Mouse (Mus musculus) heart, adult 2 months (tissue): ENCODE results near the gene Crx. TPM values are rescaled to one million over a fixed set of nuclear protein-coding genes. Genes with fewer than 3 reads are reported as not detected.
A peak's percentile ranks its signal among the peaks of the same experiment; 100 is the strongest.

Source experiments
- DNase-seq, 2 experiments: peaks; one replicate each; pipeline ENCODE4 v3.0.0; 2021
- H3K27ac ChIP-seq: fragments of 200-600 bp; 2 replicates; pipeline ENCODE4 v1.8.1; 2022
- H3K27me3 ChIP-seq: fragments of 200-500 bp; 2 replicates; pipeline ENCODE4 v1.6.1; 2012; ENCODE audit warnings: mild to moderate bottlenecking, low read length, inconsistent platforms, mixed read lengths; ENCODE audit not compliant: control insufficient read depth, insufficient read depth
- H3K36me3 ChIP-seq: fragments of 200-500 bp; 2 replicates; pipeline ENCODE4 v1.6.1; 2012; ENCODE audit warnings: low read length, inconsistent platforms; ENCODE audit not compliant: control insufficient read depth, insufficient read depth
- H3K4me1 ChIP-seq: fragments of 200-500 bp; 2 replicates; pipeline ENCODE4 v1.6.1; 2011; ENCODE audit warnings: low read length; ENCODE audit not compliant: control insufficient read depth, insufficient read depth
- H3K4me3 ChIP-seq: fragments of 200-600 bp; 2 replicates; pipeline ENCODE4 v1.8.1; 2022
- H3K79me2 ChIP-seq: fragments of 200-500 bp; replicated peaks from 2 replicates; pipeline ENCODE4 v1.6.1; 2012; ENCODE audit warnings: mild to moderate bottlenecking, inconsistent platforms, low read length, moderate library complexity, mixed read lengths; ENCODE audit not compliant: control insufficient read depth, insufficient read depth
- H3K9ac ChIP-seq: fragments of 200-500 bp; 2 replicates; pipeline ENCODE4 v1.6.1; 2012; ENCODE audit warnings: low read depth, mild to moderate bottlenecking, control low read depth, inconsistent platforms, low read length, mixed read lengths
- CTCF ChIP-seq: fragments of 200-600 bp; IDR thresholded peaks from 2 replicates; pipeline ENCODE4 v1.8.1; 2022; ENCODE audit warnings: antibody characterized with exemption, mild to moderate bottlenecking, moderate library complexity
- EP300 ChIP-seq: fragments of 200-500 bp; IDR thresholded peaks from 2 replicates; pipeline ENCODE4 v1.6.1; 2011; ENCODE audit warnings: low read depth, low read length, control low read depth; ENCODE audit not compliant: insufficient read depth
- POLR2A ChIP-seq: fragments of 200-500 bp; IDR thresholded peaks from 2 replicates; pipeline ENCODE4 v1.6.1; 2011; ENCODE audit warnings: mild to moderate bottlenecking, low read depth, low read length, control low read depth; ENCODE audit not compliant: insufficient read depth
- WGBS: fragments of 180-500 bp; shearing (Covaris S2); methylation state at CpG from one replicate; pipeline ENCODE4 v1.1.7; 2018; 5-methylcytosine and 5-hydroxymethylcytosine counted together
- intact Hi-C: fragments of 180-260 bp; cut with DNase I; formaldehyde crosslinking; loops from one replicate; pipeline ENCODE4 v1.15.1; 2025
- long read RNA-seq: library from polyadenylated mRNA; stranded (forward); transcript quantifications from one replicate; pipeline ENCODE4 v2.0.0, GENCODE M21; 2021
- polyA plus RNA-seq: library from polyadenylated mRNA; depleted of rRNA; stranded (reverse); fragments of >200 nt; gene quantifications from 2 replicates; pipeline ENCODE4 v1.2.3, GENCODE M21; 2012; rRNA removed
- total RNA-seq, 2 experiments: library from RNA; stranded (reverse); gene quantifications; 2 replicates each; pipeline ENCODE4 v1.2.3; 2021

Crx gene
- total RNA-seq = not detected
- not detected in 2 replicates for polyA plus RNA-seq
- long read RNA-seq = 0 reads

GRCm38 (mm10) chr7:15879756-15880155 lies at the start of gene Crx:
Gene Crx (minus strand): TSS chr7:15879968.
- H3K27me3 ChIP-seq = no peaks in the 10 kb centered on the region
- intact Hi-C loops = no loop called here
- no peak within 1 kb of the TSS for H3K27ac ChIP-seq
- WGBS = 25% methylated on average over 4 of the region's 4 CpGs
- no peak for TF ChIP-seq EP300
- no peak for TF ChIP-seq POLR2A
- no peak for TF ChIP-seq CTCF
- H3K9ac ChIP-seq = no peak within 1 kb of the TSS
- no peaks in the 10 kb centered on the region for H3K4me1 ChIP-seq
- H3K36me3 ChIP-seq = no peaks in the 10 kb centered on the region
- H3K4me3 ChIP-seq = no peak within 1 kb of the TSS
- H3K79me2 ChIP-seq = no peaks in the 10 kb centered on the region
- DNase-seq = no peak

DNA sequence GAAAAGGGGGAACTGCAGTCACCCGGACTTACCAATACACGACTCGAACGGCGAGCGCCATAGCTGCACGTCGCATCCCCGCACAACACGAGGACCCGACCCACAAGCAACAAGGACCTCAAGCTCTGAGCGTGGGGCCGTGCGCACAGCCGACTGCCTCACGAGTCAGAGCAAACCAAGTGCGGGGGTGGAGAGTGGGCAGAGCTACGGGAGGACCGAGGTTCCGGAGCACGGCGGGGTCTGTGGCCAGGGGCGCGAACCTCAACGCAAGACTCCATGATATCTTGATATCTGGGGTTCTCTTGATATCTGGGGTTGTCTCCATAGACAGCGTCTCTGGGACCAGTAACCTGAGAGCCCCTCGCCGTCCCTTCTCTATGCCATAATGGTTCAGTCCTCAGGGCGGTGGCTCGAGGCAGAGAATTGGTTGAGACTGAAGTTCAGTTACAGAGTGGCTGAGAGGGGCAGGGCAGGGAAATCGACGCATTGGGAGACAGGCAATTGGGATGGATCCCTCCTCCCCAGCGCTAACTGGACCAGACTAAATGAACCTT lies 42.5 kb upstream of the Crx start, which contains the start of gene Selenow:
Gene Selenow (minus strand): TSS at position 183 of the 554 bp plus-strand sequence.
- intact Hi-C loops = loop anchor here (5.0 kb wide), 2 partner anchors 125 to 175 kb away; partner anchors contain the start of genes Bicra and Napa
- H3K9ac ChIP-seq = peak within 1 kb of the TSS; percentile 83
- peak within 1 kb of the TSS; percentile 89 for H3K4me3 ChIP-seq
- peak; percentile 92 to 93 for DNase-seq
- peaks cover 6% of the 10 kb centered on the region for H3K4me1 ChIP-seq
- H3K79me2 ChIP-seq = no peaks in the 10 kb centered on the region
- H3K27ac ChIP-seq = peak within 1 kb of the TSS; percentile 98
- no peaks in the 10 kb centered on the region for H3K27me3 ChIP-seq
- no peaks in the 10 kb centered on the region; the same call in 1 of the 2 replicates for H3K36me3 ChIP-seq
- no peak for TF ChIP-seq CTCF
- TF ChIP-seq EP300 = peak; percentile 39; the same call in 1 of the 2 replicates
- peak; percentile 93 for TF ChIP-seq POLR2A
- under 1% methylated on average over 33 of the region's 33 CpGs for WGBS

DNA sequence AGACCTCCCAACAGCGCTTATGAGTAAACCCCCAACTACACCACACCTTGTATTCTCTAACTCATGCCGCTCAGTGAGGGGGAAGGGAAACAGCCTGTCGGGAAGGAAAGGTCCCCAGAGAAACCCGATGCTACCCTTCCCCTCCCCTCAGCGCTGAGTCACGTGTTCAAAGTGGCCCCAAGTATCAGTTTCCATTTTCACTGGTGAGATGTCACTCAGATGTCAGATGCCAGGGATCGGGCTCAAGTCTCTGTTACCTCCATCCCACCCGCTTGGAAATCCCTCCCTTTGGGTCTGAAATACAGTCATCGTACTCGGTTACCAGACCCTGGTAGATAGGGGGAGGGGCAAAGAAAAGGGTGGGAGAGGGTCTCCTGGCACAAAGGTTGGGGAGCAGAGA lies 42.0 kb upstream of the Crx start:
- TF ChIP-seq EP300 (no peak), POLR2A (no peak), CTCF (no peak)
- intact Hi-C loops = loop anchor here (5.0 kb wide), 2 partner anchors 126 to 176 kb away; partner anchors contain the start of genes Bicra and Napa
- H3K27ac ChIP-seq = peak overlapping the region; percentile 98
- H3K4me3 ChIP-seq = peak overlapping the region; percentile 89
- H3K79me2 ChIP-seq = no peaks in the 10 kb centered on the region
- H3K27me3 ChIP-seq = no peaks in the 10 kb centered on the region
- peak in 1 of 2 experiments; percentile 56 for DNase-seq
- peak overlapping the region; percentile 83 for H3K9ac ChIP-seq
- under 1% methylated on average over 10 of the region's 10 CpGs for WGBS
- H3K36me3 ChIP-seq = no peaks in the 10 kb centered on the region; the same call in 1 of the 2 replicates
- H3K4me1 ChIP-seq = peaks cover 6% of the 10 kb centered on the region

- Histone ChIP-seq H3K79me2 (no peaks in the 10 kb centered on the region), H3K9ac (no peak overlapping the region), H3K27me3 (no peaks in the 10 kb centered on the region), H3K4me3 (peak overlapping the region; percentile 89), H3K27ac (no peak overlapping the region; the same call in 1 of the 2 replicates), H3K36me3 (no peaks in the 10 kb centered on the region; the same call in 1 of the 2 replicates), H3K4me1 (peaks cover 6% of the 10 kb centered on the region)
- TF ChIP-seq POLR2A (no peak), CTCF (no peak), EP300 (no peak)
- no peak for DNase-seq
- WGBS = 71% methylated on average over 6 of the region's 6 CpGs
- intact Hi-C loops = loop anchor here (5.0 kb wide), 2 partner anchors 127 to 177 kb away; partner anchors contain the start of genes Bicra and Napa
These were observed 41.0 kb upstream of the Crx start for GRCm38 (mm10) chr7:15920645-15921190.

- 79% methylated on average over 9 of the region's 9 CpGs for WGBS
- DNase-seq = no peak
- Histone ChIP-seq H3K36me3 (no peaks in the 10 kb centered on the region; the same call in 1 of the 2 replicates), H3K9ac (no peak overlapping the region), H3K27me3 (no peaks in the 10 kb centered on the region), H3K4me3 (no peak overlapping the region), H3K79me2 (no peaks in the 10 kb centered on the region), H3K27ac (no peak overlapping the region), H3K4me1 (peaks cover 6% of the 10 kb centered on the region)
- no peak for TF ChIP-seq EP300
- no peak for TF ChIP-seq CTCF
- no peak for TF ChIP-seq POLR2A
- intact Hi-C loops = loop anchor here (5.0 kb wide), 2 partner anchors 127 to 177 kb away; partner anchors contain the start of genes Bicra and Napa
These were observed 40.2 kb upstream of the Crx start for GRCm38 (mm10) chr7:15919947-15920346.

DNA sequence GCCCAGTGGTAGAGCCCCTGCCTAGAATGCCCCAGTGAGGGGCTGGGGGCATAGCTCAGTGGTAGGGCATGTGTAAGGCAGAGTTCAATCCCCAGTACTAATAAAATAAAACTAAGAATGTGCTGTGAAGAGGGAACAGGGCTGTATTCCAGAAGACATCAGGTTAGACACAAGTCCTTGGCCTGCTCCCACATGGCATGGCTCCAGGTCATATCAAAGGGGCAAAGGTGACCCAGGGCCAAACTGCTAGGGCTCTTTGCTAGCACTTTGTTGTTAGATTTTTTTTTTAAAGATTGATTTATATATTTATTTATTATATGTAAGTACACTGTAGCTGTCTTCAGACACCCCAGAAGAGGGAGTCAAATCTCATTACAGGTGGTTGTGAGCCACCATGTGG lies 38.6 kb upstream of the Crx start:
- Histone ChIP-seq H3K79me2 (no peaks in the 10 kb centered on the region), H3K36me3 (no peaks in the 10 kb centered on the region; the same call in 1 of the 2 replicates), H3K9ac (no peak overlapping the region), H3K27ac (no peak overlapping the region), H3K4me1 (peaks cover 7% of the 10 kb centered on the region), H3K4me3 (no peak overlapping the region), H3K27me3 (no peaks in the 10 kb centered on the region)
- TF ChIP-seq EP300 = no peak
- no peak for TF ChIP-seq POLR2A
- no peak for TF ChIP-seq CTCF
- no peak for DNase-seq
- intact Hi-C loops = no loop called here
